Mouse (Mus musculus) hindlimb bud, embryonic 11.5 days (tissue): Measurements from ENCODE around the gene Gm27029.
"Not testable (repeated sequence)": the region's sequence is repeated elsewhere in the genome, so short reads cannot be mapped to it uniquely, and the experiment has no call there.

Experiments
- DNase-seq: peaks from one replicate; pipeline ENCODE4 v3.0.0-alpha.2; 2012; ENCODE audit warnings: low read depth, low spot score; ENCODE audit errors: extremely low spot score

Gm27029 gene

GRCm38 (mm10) chr11:101457631-101458030, 33.0 kb upstream of the Gm27029 start:
- DNase-seq = no peak

GRCm38 (mm10) chr11:101455627-101456026, 31.0 kb upstream of the Gm27029 start:
- DNase-seq = no peak

- no peak for DNase-seq
Measured at GRCm38 (mm10) chr11:101454702-101455101, 30.1 kb upstream of the Gm27029 start.

- no peak for DNase-seq
Measured at GRCm38 (mm10) chr11:101452093-101452774, 27.6 kb upstream of the Gm27029 start.

GRCm38 (mm10) chr11:101451536-101451935, 26.9 kb upstream of the Gm27029 start:
- DNase-seq = no peak

GRCm38 (mm10) chr11:101450394-101450793, 25.8 kb upstream of the Gm27029 start:
- no peak for DNase-seq

GRCm38 (mm10) chr11:101449596-101449995, 25.0 kb upstream of the Gm27029 start:
- not testable (repeated sequence) for DNase-seq

- DNase-seq = no peak
Measured at GRCm38 (mm10) chr11:101448899-101449298, 24.3 kb upstream of the Gm27029 start.

- no peak for DNase-seq
Measured at GRCm38 (mm10) chr11:101448274-101448746, 23.7 kb upstream of the Gm27029 start, which contains the start of gene Ifi35. TSS of gene Ifi35 (plus strand) at chr11:101448407.

- DNase-seq = no peak
Measured at GRCm38 (mm10) chr11:101447786-101448185, 23.2 kb upstream of the Gm27029 start.

- DNase-seq = not testable (repeated sequence)
Measured at GRCm38 (mm10) chr11:101446860-101447259, 22.3 kb upstream of the Gm27029 start.

- DNase-seq = no peak
Measured at GRCm38 (mm10) chr11:101446319-101446718, 21.7 kb upstream of the Gm27029 start.

- DNase-seq = no peak
Measured at GRCm38 (mm10) chr11:101442760-101443159, 18.2 kb upstream of the Gm27029 start.

GRCm38 (mm10) chr11:101442127-101442693, 17.6 kb upstream of the Gm27029 start, which contains the start of gene Rpl27:
TSS of gene Rpl27 (plus strand) at chr11:101442298.
- DNase-seq = peak; percentile 100

GRCm38 (mm10) chr11:101441450-101442126, 17.0 kb upstream of the Gm27029 start:
- DNase-seq = not testable (repeated sequence)

GRCm38 (mm10) chr11:101438006-101438405, 13.4 kb upstream of the Gm27029 start:
- not testable (repeated sequence) for DNase-seq

GRCm38 (mm10) chr11:101436916-101437315, 12.3 kb upstream of the Gm27029 start:
- DNase-seq = no peak

GRCm38 (mm10) chr11:101435831-101436230, 11.2 kb upstream of the Gm27029 start:
- no peak for DNase-seq

- no peak for DNase-seq
Measured at GRCm38 (mm10) chr11:101433396-101433795, 8.8 kb upstream of the Gm27029 start.

GRCm38 (mm10) chr11:101431327-101431726, 6.7 kb upstream of the Gm27029 start:
- no peak for DNase-seq

GRCm38 (mm10) chr11:101426165-101426564, 1.6 kb upstream of the Gm27029 start:
- no peak for DNase-seq
